Mouse (Mus musculus): Measurements from ENCODE around the gene Sv2a. TPM values are rescaled to one million over a fixed set of nuclear protein-coding genes. Genes with fewer than 3 reads are reported as not detected.
"Not testable (repeated sequence)": the region's sequence is repeated elsewhere in the genome, so short reads cannot be mapped to it uniquely, and the experiment has no call there.

The Sv2a gene
- polyA plus RNA-seq, 1 experiment from 2014 or later = 2.7 TPM

DNA sequence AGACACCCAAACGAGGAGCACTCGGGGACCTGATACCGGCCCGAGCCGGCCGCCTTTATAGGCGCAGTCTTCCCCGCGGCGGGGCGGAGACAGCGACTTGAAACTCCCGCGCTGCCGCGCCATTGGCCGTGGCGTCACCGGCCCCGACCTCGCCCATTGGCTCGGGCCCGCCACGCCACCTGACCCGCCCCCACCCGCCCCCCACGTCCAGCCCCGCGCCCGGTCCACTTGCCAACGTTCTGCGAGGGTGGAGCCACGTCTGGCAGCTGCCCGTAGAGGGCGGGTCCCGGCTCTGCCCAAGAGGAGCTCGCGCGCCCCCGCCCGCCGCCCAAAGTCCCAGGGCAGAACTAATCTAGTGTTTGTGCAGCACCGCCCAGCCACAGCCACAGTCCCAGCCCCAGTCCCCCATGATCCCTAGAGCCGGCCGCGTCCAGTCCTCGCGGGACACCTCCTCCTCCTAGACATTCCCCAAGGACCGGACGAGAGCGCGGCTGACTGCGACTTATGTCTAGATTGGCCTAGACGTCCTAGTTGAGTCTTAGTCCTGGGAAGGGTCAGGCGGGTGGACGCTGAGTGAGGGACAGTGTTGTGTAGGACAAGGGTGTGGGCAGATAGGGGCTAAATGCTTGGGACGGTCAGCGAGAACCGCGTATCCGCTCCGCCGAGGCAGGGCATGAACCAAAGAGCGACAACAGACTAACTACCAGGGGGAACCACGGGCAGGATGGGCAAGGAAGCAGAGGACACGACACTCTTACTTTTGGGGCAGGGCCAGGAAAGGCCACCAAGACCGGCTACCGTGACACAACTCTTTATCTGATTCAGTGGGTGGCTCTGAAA lies 58.2 kb downstream of the Sv2a start, which contains the start of gene Hist2h3c2:
Hist2h3c2 (minus strand) TSS at position 174 of the 840 bp plus-strand sequence.
- H3K9ac ChIP-seq (ENCODE audit: low read length) = peak within 1 kb of the TSS; percentile 78
- peak within 1 kb of the TSS; percentile 89 for H3K27ac ChIP-seq (replicated peaks; ENCODE audit: low read depth, low read length)
- not testable (repeated sequence) for DNase-seq (ENCODE audit: low spot score); H3K27me3 ChIP-seq (ENCODE audit: control insufficient read depth, insufficient read depth, low read length); H3K9me3 ChIP-seq (ENCODE audit: control insufficient read depth, low read length); H3K36me3 ChIP-seq (ENCODE audit: control insufficient read depth, insufficient read depth, low read length)
- H3K4me1 ChIP-seq (ENCODE audit: control insufficient read depth, insufficient read depth, low read length) = peaks cover 17% of the 10 kb centered on the region; the same call in 1 of the 2 replicates
- H3K4me2 ChIP-seq (ENCODE audit: low read depth, severe bottlenecking) = peak within 1 kb of the TSS; percentile 60
- peak within 1 kb of the TSS; percentile 40 for H3K4me3 ChIP-seq (ENCODE audit: low read depth, low read length)
- ATAC-seq (ENCODE audit: insufficient number of reproducible peaks, low FRiP score, low TSS enrichment, low read depth) = peak; percentile 91
- 0% methylated on average over 10 of the region's 68 CpGs for WGBS

DNA sequence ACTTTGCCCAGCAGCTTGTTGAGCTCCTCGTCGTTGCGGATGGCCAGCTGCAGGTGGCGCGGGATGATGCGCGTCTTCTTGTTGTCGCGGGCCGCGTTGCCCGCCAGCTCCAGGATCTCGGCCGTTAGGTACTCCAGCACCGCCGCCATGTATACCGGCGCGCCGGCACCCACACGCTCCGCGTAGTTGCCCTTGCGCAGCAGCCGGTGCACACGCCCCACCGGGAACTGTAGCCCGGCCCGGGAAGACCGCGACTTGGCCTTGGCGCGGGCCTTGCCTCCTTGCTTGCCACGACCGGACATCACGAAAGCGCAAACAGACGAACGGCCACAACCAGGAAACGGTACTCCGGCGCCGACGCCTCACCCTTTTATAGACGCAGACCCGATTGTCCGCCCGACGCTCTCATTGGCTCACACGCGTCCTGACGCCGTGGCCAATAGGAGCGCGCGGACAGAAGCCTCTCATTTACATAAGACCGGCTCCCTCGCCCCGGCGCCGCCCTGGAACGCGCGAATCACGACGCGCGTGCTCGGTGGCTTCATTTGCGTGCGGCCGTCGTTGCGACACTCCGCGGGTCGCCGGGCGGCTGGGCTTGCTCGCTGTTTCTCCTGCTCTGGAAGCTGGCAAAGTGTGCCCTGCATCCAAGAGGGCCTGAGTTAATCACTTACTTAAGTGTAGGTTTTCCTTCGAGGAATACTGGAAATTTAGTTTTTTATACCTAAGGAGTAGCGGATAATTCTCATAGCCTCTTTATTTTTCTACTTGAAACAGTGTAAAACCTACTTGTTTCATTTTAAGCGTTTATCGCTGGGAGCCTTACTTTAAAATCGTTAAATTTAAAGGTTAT lies 59.2 kb downstream of the Sv2a start, which contains the start of gene Hist2h2aa2:
Hist2h2aa2 (minus strand) TSS at position 328 of the 850 bp plus-strand sequence.
- H3K9ac ChIP-seq (ENCODE audit: low read length) = peak within 1 kb of the TSS; percentile 35; the same call in 1 of the 2 replicates
- DNase-seq (ENCODE audit: low spot score) (peak; percentile 80), ATAC-seq (ENCODE audit: insufficient number of reproducible peaks, low FRiP score, low TSS enrichment, low read depth) (peak; percentile 81)
- peak within 1 kb of the TSS; percentile 79 for H3K27ac ChIP-seq (replicated peaks; ENCODE audit: low read depth, low read length)
- peak within 1 kb of the TSS; percentile 20; the same call in 1 of the 2 replicates for H3K4me2 ChIP-seq (ENCODE audit: low read depth, severe bottlenecking)
- H3K27me3 ChIP-seq (ENCODE audit: control insufficient read depth, insufficient read depth, low read length); H3K36me3 ChIP-seq (ENCODE audit: control insufficient read depth, insufficient read depth, low read length); H3K9me3 ChIP-seq (ENCODE audit: control insufficient read depth, low read length): not testable (repeated sequence)
- peaks cover 19% of the 10 kb centered on the region; the same call in 1 of the 2 replicates for H3K4me1 ChIP-seq (ENCODE audit: control insufficient read depth, insufficient read depth, low read length)
- WGBS = 7% methylated on average over 17 of the region's 85 CpGs
- peak within 1 kb of the TSS; percentile 24; the same call in 1 of the 2 replicates for H3K4me3 ChIP-seq (ENCODE audit: low read depth, low read length)

DNA sequence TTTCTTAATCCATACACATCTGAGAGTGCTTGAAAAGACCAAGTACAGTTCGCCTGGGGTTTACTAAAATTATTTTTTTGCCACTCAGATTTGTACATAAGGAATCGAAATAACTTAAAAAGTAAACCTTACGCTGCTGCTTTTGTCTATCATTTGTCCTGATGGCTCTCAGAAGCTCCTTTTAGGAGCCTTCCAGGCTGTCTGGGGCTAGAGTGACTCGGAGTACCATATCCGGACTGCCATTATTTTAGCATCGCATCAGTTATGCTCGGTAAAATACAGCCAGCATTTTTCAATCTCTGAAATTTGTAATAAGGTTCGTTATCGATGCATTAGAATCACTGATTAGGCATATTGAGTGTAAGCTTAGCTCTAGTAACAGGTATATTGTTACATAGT lies 59.8 kb downstream of the Sv2a start:
- peak overlapping the region; percentile 35; the same call in 1 of the 2 replicates for H3K9ac ChIP-seq (ENCODE audit: low read length)
- no peaks in the 10 kb centered on the region for H3K27me3 ChIP-seq (ENCODE audit: control insufficient read depth, insufficient read depth, low read length)
- H3K4me3 ChIP-seq (ENCODE audit: low read depth, low read length) = no peak overlapping the region
- no peaks in the 10 kb centered on the region for H3K36me3 ChIP-seq (ENCODE audit: control insufficient read depth, insufficient read depth, low read length)
- peak overlapping the region; percentile 20; the same call in 1 of the 2 replicates for H3K4me2 ChIP-seq (ENCODE audit: low read depth, severe bottlenecking)
- H3K4me1 ChIP-seq (ENCODE audit: control insufficient read depth, insufficient read depth, low read length) = peaks cover 19% of the 10 kb centered on the region; the same call in 1 of the 2 replicates
- no peak for ATAC-seq (ENCODE audit: insufficient number of reproducible peaks, low FRiP score, low TSS enrichment, low read depth)
- H3K27ac ChIP-seq (replicated peaks; ENCODE audit: low read depth, low read length) = peak overlapping the region; percentile 79
- DNase-seq (ENCODE audit: low spot score) = no peak
- H3K9me3 ChIP-seq (ENCODE audit: control insufficient read depth, low read length) = no peaks in the 10 kb centered on the region
- WGBS = 81% methylated on average over 9 of the region's 9 CpGs

- Histone ChIP-seq H3K27me3 (ENCODE audit: control insufficient read depth, insufficient read depth, low read length) (no peaks in the 10 kb centered on the region), H3K9ac (ENCODE audit: low read length) (peak overlapping the region; percentile 39), H3K9me3 (ENCODE audit: control insufficient read depth, low read length) (no peaks in the 10 kb centered on the region), H3K4me2 (ENCODE audit: low read depth, severe bottlenecking) (0 out of 2 replicates have a peak overlapping the region, but pooled peaks have one; percentile 23), H3K36me3 (ENCODE audit: control insufficient read depth, insufficient read depth, low read length) (no peaks in the 10 kb centered on the region), H3K4me1 (ENCODE audit: control insufficient read depth, insufficient read depth, low read length) (peaks cover 23% of the 10 kb centered on the region), H3K27ac (replicated peaks; ENCODE audit: low read depth, low read length) (peak overlapping the region; percentile 98), H3K4me3 (ENCODE audit: low read depth, low read length) (0 out of 2 replicates have a peak overlapping the region, but pooled peaks have one; percentile 5)
- DNase-seq (ENCODE audit: low spot score) (no peak), ATAC-seq (ENCODE audit: insufficient number of reproducible peaks, low FRiP score, low TSS enrichment, low read depth) (no peak)
- WGBS = 85% methylated on average over 7 of the region's 7 CpGs
Measured at GRCm38 (mm10) chr3:96243921-96244572, 63.1 kb downstream of the Sv2a start.

Small RNAs within 50 kb of the gene (microRNA-seq; reads per million reads assigned to microRNA genes)
- not detected for gene Gm44492
- gene Gm47311 = not detected

Other genes starting within 250 kb of the Sv2a start
- gene Plekho1, start 185.2 kb upstream of the Sv2a start, polyA plus RNA-seq (2014; fragmentation: Nextera tagmentation; extraction: Ambion mirVana) = 78.3 and 82.7 TPM in 2 replicates
- gene Vps45, start 122.7 kb upstream of the Sv2a start, polyA plus RNA-seq (2014; fragmentation: Nextera tagmentation; extraction: Ambion mirVana) = 19.5 and 22.7 TPM in 2 replicates
- gene Otud7b, start 76.6 kb upstream of the Sv2a start, polyA plus RNA-seq (2014; fragmentation: Nextera tagmentation; extraction: Ambion mirVana) = 9.7 and 14.2 TPM in 2 replicates
- gene Mtmr11, start 19.1 kb upstream of the Sv2a start, polyA plus RNA-seq (2014; fragmentation: Nextera tagmentation; extraction: Ambion mirVana) = 22.7 and 24.9 TPM in 2 replicates
- 259 and 264 TPM in 2 replicates for gene Sf3b4, start 8.8 kb upstream of the Sv2a start, polyA plus RNA-seq (2014; fragmentation: Nextera tagmentation; extraction: Ambion mirVana)
- gene Bola1, start 38.6 kb downstream of the Sv2a start, polyA plus RNA-seq (2014; fragmentation: Nextera tagmentation; extraction: Ambion mirVana) = 68.2 and 68.9 TPM in 2 replicates
- gene Hist2h2ab, start 38.7 kb downstream of the Sv2a start, polyA plus RNA-seq (2014; fragmentation: Nextera tagmentation; extraction: Ambion mirVana) = 1.6 TPM in 1 of 2 replicates, not detected in the other
- gene Hist2h2ac, start 39.7 kb downstream of the Sv2a start, polyA plus RNA-seq (2014; fragmentation: Nextera tagmentation; extraction: Ambion mirVana) = 12.6 and 13.5 TPM in 2 replicates
- 7.2 and 7.6 TPM in 2 replicates for gene Hist2h2be, start 40.0 kb downstream of the Sv2a start, polyA plus RNA-seq (2014; fragmentation: Nextera tagmentation; extraction: Ambion mirVana)
- gene Hist2h3c2, start 58.0 kb downstream of the Sv2a start, polyA plus RNA-seq (2014; fragmentation: Nextera tagmentation; extraction: Ambion mirVana) = 9.2 and 10.6 TPM in 2 replicates
- 28.8 and 40.7 TPM in 2 replicates for gene Hist2h2aa2, start 59.1 kb downstream of the Sv2a start, polyA plus RNA-seq (2014; fragmentation: Nextera tagmentation; extraction: Ambion mirVana)
- 14.6 and 15.5 TPM in 2 replicates for gene Hist2h2aa1, start 64.3 kb downstream of the Sv2a start, polyA plus RNA-seq (2014; fragmentation: Nextera tagmentation; extraction: Ambion mirVana)
- 0.28 TPM in 1 of 2 replicates, not detected in the other for gene Hist2h3c1, start 65.5 kb downstream of the Sv2a start, polyA plus RNA-seq (2014; fragmentation: Nextera tagmentation; extraction: Ambion mirVana)
- 5.4 and 5.7 TPM in 2 replicates for gene Hist2h4, start 82.2 kb downstream of the Sv2a start, polyA plus RNA-seq (2014; fragmentation: Nextera tagmentation; extraction: Ambion mirVana)
- gene Hist2h3b, start 87.5 kb downstream of the Sv2a start, polyA plus RNA-seq (2014; fragmentation: Nextera tagmentation; extraction: Ambion mirVana) = 73.6 and 75.8 TPM in 2 replicates
- gene Hist2h2bb, start 88.6 kb downstream of the Sv2a start, polyA plus RNA-seq (2014; fragmentation: Nextera tagmentation; extraction: Ambion mirVana) = 22.3 and 24.0 TPM in 2 replicates
- gene Fcgr1, start 112.8 kb downstream of the Sv2a start, polyA plus RNA-seq (2014; fragmentation: Nextera tagmentation; extraction: Ambion mirVana) = 0.67 and 0.88 TPM in 2 replicates